Mouse (Mus musculus) ES-E14 (cell line): ENCODE results near the gene Espl1.

Source experiments
- CHD2 ChIP-seq: IDR thresholded peaks from 2 replicates; pipeline ENCODE4 v1.6.1; 2014; ENCODE audit warnings: mild to moderate bottlenecking, low read depth, low read length, inconsistent platforms
- MAFK ChIP-seq: IDR thresholded peaks from 2 replicates; pipeline ENCODE4 v1.6.1; 2014; ENCODE audit warnings: mild to moderate bottlenecking, low read depth, low read length, inconsistent platforms; ENCODE audit not compliant: insufficient read depth

- TF ChIP-seq CHD2 (no peak), MAFK (no peak)
These were observed 19.2 kb downstream of the Espl1 start for GRCm38 (mm10) chr15:102315292-102315691.
